Mouse (Mus musculus): ENCODE results near the gene Nfix.

DNA sequence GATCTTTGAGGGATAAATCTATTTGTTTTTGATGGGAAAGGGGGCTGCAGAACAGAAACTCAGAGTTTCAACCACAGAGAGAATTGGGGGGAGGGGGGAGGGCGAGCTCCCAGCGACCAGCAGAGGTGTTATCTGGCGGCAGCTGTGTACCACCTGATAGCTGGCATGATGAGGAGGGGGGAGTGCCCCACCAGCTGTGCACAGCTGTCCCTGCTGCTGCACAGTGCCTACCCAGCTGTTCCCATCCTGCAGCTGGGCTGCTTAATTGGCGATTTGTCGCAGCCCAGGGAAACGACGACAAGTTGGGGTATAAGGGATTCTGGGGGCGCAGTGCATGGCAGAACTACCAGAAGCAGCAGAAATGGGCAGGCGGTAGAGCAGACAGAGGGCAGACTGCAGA, 75.5 kb downstream of the Nfix start:
- no peak for TF ChIP-seq POLR2A (IDR thresholded peaks at IDR 0.05; ENCODE audit: low read depth, low read length)
- TF ChIP-seq CTCF (conservative IDR thresholded peaks at IDR 0.05; ENCODE audit: insufficient read depth, insufficient read length, low read depth, low read length), result no peak

All from kidney, adult 2 months (tissue).